Mouse (Mus musculus) MEL (cell line): ENCODE measurements around the gene Slc46a2. TPM values are rescaled to one million over a fixed set of nuclear protein-coding genes. Genes with fewer than 3 reads are reported as not detected.

Experiments
- DNase-seq: peaks from one replicate; pipeline ENCODE4 v3.0.0; 2011; ENCODE audit warnings: low read depth, low spot score
- H3K27ac ChIP-seq: 2 replicates; pipeline ENCODE4 v1.5.1; 2012; ENCODE audit warnings: low read depth, mild to moderate bottlenecking, control low read depth, low read length, moderate library complexity; ENCODE audit not compliant: control insufficient read depth
- H3K27me3 ChIP-seq, 2 experiments: fragments of 150-350 bp in 1 of 2; sonication (generic) in 1 of 2; 2 replicates each; pipeline ENCODE4 v1.6.1; 2012; ENCODE audit warnings: low read length in 2 of 2, mild to moderate bottlenecking in 2 of 2, improper control_type of control experiment in 1 of 2, moderate library complexity in 1 of 2; ENCODE audit not compliant: insufficient read depth in 2 of 2, control insufficient read depth in 1 of 2
- H3K36me3 ChIP-seq, 2 experiments: 2 replicates each; pipeline ENCODE4 v1.6.1; 2012 to 2014; ENCODE audit warnings: low read length in 2 of 2, improper control_type of control experiment in 1 of 2, inconsistent platforms in 1 of 2, mild to moderate bottlenecking in 1 of 2; ENCODE audit not compliant: insufficient read depth in 2 of 2, control insufficient read depth in 1 of 2
- H3K4me1 ChIP-seq, 2 experiments: fragments of 150-350 bp in 1 of 2; sonication (generic) in 1 of 2; 2 replicates each; pipeline ENCODE4 v1.6.1; 2012; ENCODE audit warnings: low read length in 2 of 2, improper control_type of control experiment in 1 of 2, mild to moderate bottlenecking in 1 of 2; ENCODE audit not compliant: insufficient read depth in 2 of 2, control insufficient read depth in 1 of 2
- H3K4me3 ChIP-seq, 2 experiments: fragments of 150-350 bp in 1 of 2; sonication (generic) in 1 of 2; 2 replicates each; pipeline ENCODE4 v1.5.1; 2012; ENCODE audit warnings: low read depth in 2 of 2, low read length in 2 of 2, mild to moderate bottlenecking in 2 of 2, moderate library complexity in 2 of 2, control low read depth in 1 of 2, improper control_type of control experiment in 1 of 2; ENCODE audit not compliant: control insufficient read depth in 1 of 2, insufficient read depth in 1 of 2
- H3K79me2 ChIP-seq: 2 replicates; pipeline ENCODE4 v1.6.1; 2012; ENCODE audit warnings: mild to moderate bottlenecking, low read length, moderate library complexity; ENCODE audit not compliant: control insufficient read depth, poor library complexity, insufficient read depth
- H3K9ac ChIP-seq: 2 replicates; pipeline ENCODE4 v1.6.1; 2012; ENCODE audit warnings: low read depth, mild to moderate bottlenecking, control low read depth, low read length, moderate library complexity; ENCODE audit not compliant: control insufficient read depth, poor library complexity, severe bottlenecking
- H3K9me3 ChIP-seq: fragments of 150-350 bp; sonication (generic); replicated peaks from 2 replicates; pipeline ENCODE4 v1.6.1; 2012; ENCODE audit warnings: mild to moderate bottlenecking, low read length, improper control_type of control experiment, moderate library complexity; ENCODE audit not compliant: insufficient read depth
- CHD1 ChIP-seq: IDR thresholded peaks from 2 replicates; pipeline ENCODE4 v1.6.1; 2012; ENCODE audit warnings: low read depth, mild to moderate bottlenecking, inconsistent platforms, low read length, improper control_type of control experiment
- CHD2 ChIP-seq: IDR thresholded peaks from 2 replicates; pipeline ENCODE4 v1.6.1; 2011; ENCODE audit warnings: low read length, improper control_type of control experiment
- CTCF ChIP-seq, 3 experiments: IDR thresholded peaks in 2 of 3; conservative IDR thresholded peaks in 1 of 3; 2 replicates each; pipeline ENCODE4 v1.5.1; 2011 to 2012; ENCODE audit warnings: low read length in 3 of 3, low read depth in 2 of 3, mild to moderate bottlenecking in 2 of 3, improper control_type of control experiment in 1 of 3, inconsistent platforms in 1 of 3, mixed read lengths in 1 of 3, moderate library complexity in 1 of 3; ENCODE audit not compliant: control insufficient read depth in 1 of 3, insufficient read depth in 1 of 3, poor library complexity in 1 of 3, severe bottlenecking in 1 of 3
- E2F4 ChIP-seq: IDR thresholded peaks from 2 replicates; pipeline ENCODE4 v1.6.1; 2011; ENCODE audit warnings: low read depth, low read length, improper control_type of control experiment, borderline replicate concordance
- EP300 ChIP-seq, 2 experiments: IDR thresholded peaks; 2 replicates each; pipeline ENCODE4 v1.6.1; 2011; ENCODE audit warnings: improper control_type of control experiment in 2 of 2, low read length in 2 of 2, low read depth in 1 of 2, mild to moderate bottlenecking in 1 of 2
- ETS1 ChIP-seq: IDR thresholded peaks from 2 replicates; pipeline ENCODE4 v1.6.1; 2012; ENCODE audit warnings: low read depth, mild to moderate bottlenecking, inconsistent platforms, low read length, improper control_type of control experiment, moderate library complexity
- GATA1 ChIP-seq: IDR thresholded peaks from 2 replicates; pipeline ENCODE4 v1.6.1; 2011; ENCODE audit warnings: low read depth, low read length, improper control_type of control experiment
- JUND ChIP-seq: IDR thresholded peaks from 2 replicates; pipeline ENCODE4 v1.6.1; 2011; ENCODE audit warnings: low read depth, mild to moderate bottlenecking, improper control_type of control experiment, low read length
- KAT2A ChIP-seq: conservative IDR thresholded peaks from 2 replicates; pipeline ENCODE4 v1.6.1; 2012; ENCODE audit warnings: low read depth, low read length, improper control_type of control experiment, inconsistent platforms
- MAFK ChIP-seq: IDR thresholded peaks from 2 replicates; pipeline ENCODE4 v1.6.1; 2011; ENCODE audit warnings: low read depth, mild to moderate bottlenecking, low read length, improper control_type of control experiment, borderline replicate concordance
- MAX ChIP-seq: IDR thresholded peaks from 2 replicates; pipeline ENCODE4 v1.6.1; 2011; ENCODE audit warnings: low read length, improper control_type of control experiment
- MAZ ChIP-seq: IDR thresholded peaks from 2 replicates; pipeline ENCODE4 v1.6.1; 2012; ENCODE audit warnings: low read depth, mild to moderate bottlenecking, inconsistent platforms, low read length, improper control_type of control experiment
- MEF2A ChIP-seq: IDR thresholded peaks from 2 replicates; pipeline ENCODE4 v1.6.1; 2014; ENCODE audit warnings: low read depth, mild to moderate bottlenecking, inconsistent platforms, low read length, improper control_type of control experiment; ENCODE audit not compliant: poor library complexity, insufficient replicate concordance, severe bottlenecking; ENCODE audit errors: extremely low read depth
- MYB ChIP-seq: IDR thresholded peaks from 2 replicates; pipeline ENCODE4 v1.6.1; 2011; ENCODE audit warnings: mild to moderate bottlenecking, low read depth, low read length, improper control_type of control experiment
- MYC ChIP-seq: IDR thresholded peaks from 2 replicates; pipeline ENCODE4 v1.6.1; 2011; ENCODE audit warnings: low read depth, mild to moderate bottlenecking, low read length, improper control_type of control experiment, moderate library complexity
- NELFE ChIP-seq: IDR thresholded peaks from 2 replicates; pipeline ENCODE4 v1.6.1; 2011; ENCODE audit warnings: low read depth, low read length, improper control_type of control experiment
- NRF1 ChIP-seq: IDR thresholded peaks from 2 replicates; pipeline ENCODE4 v1.6.1; 2014; ENCODE audit warnings: low read depth, mild to moderate bottlenecking, inconsistent platforms, low read length, improper control_type of control experiment, moderate library complexity; ENCODE audit not compliant: poor library complexity, insufficient read depth, severe bottlenecking
- POLR2A ChIP-seq, 2 experiments: IDR thresholded peaks; 2 replicates each; pipeline ENCODE4 v1.6.1; 2011 to 2012; ENCODE audit warnings: low read length in 2 of 2, mild to moderate bottlenecking in 2 of 2, control low read depth in 1 of 2, improper control_type of control experiment in 1 of 2, low read depth in 1 of 2, moderate library complexity in 1 of 2; ENCODE audit not compliant: control insufficient read depth in 1 of 2, insufficient read depth in 1 of 2, poor library complexity in 1 of 2
- POLR2AphosphoS5 ChIP-seq: IDR thresholded peaks from 2 replicates; pipeline ENCODE4 v1.6.1; 2012; ENCODE audit warnings: low read depth, borderline replicate concordance, mild to moderate bottlenecking, inconsistent platforms, low read length, moderate library complexity, mixed read lengths
- RAD21 ChIP-seq: IDR thresholded peaks from 2 replicates; pipeline ENCODE4 v1.6.1; 2011; ENCODE audit warnings: mild to moderate bottlenecking, low read depth, low read length, improper control_type of control experiment
- RCOR1 ChIP-seq: IDR thresholded peaks from 2 replicates; pipeline ENCODE4 v1.6.1; 2012; ENCODE audit warnings: low read depth, mild to moderate bottlenecking, inconsistent platforms, low read length, improper control_type of control experiment
- SIN3A ChIP-seq: IDR thresholded peaks from 2 replicates; pipeline ENCODE4 v1.6.1; 2012; ENCODE audit warnings: low read length, improper control_type of control experiment, inconsistent platforms
- TAL1 ChIP-seq: IDR thresholded peaks from 2 replicates; pipeline ENCODE4 v1.6.1; 2012; ENCODE audit warnings: mild to moderate bottlenecking, inconsistent platforms, low read length, moderate library complexity, mixed read lengths
- TCF12 ChIP-seq: IDR thresholded peaks from 2 replicates; pipeline ENCODE4 v1.6.1; 2014; ENCODE audit warnings: low read depth, mild to moderate bottlenecking, inconsistent platforms, low read length, improper control_type of control experiment, moderate library complexity
- USF1 ChIP-seq: IDR thresholded peaks from 2 replicates; pipeline ENCODE4 v1.6.1; 2014; ENCODE audit warnings: low read depth, mild to moderate bottlenecking, inconsistent platforms, low read length, improper control_type of control experiment, moderate library complexity
- ZKSCAN1 ChIP-seq: IDR thresholded peaks from 2 replicates; pipeline ENCODE4 v1.6.1; 2012; ENCODE audit warnings: low read depth, mild to moderate bottlenecking, inconsistent platforms, low read length, improper control_type of control experiment, moderate library complexity
- polyA plus RNA-seq, 2 experiments: library from polyadenylated mRNA; stranded (reverse) in 1 of 2; unstranded in 1 of 2; fragments of >175 nt in 1 of 2; fragments of >200 nt in 1 of 2; gene quantifications; 2 replicates each; pipeline versions ENCODE4 v1.2.1 to v1.2.4; 2012; ENCODE audit warnings: low replicate concordance in 2 of 2, low read depth in 1 of 2; ENCODE audit not compliant: insufficient read length in 2 of 2, insufficient read depth in 1 of 2, missing spikeins in 1 of 2
- total RNA-seq: library from RNA; depleted of rRNA; stranded (reverse); fragments of 300-350 nt; gene quantifications from 2 replicates; pipeline ENCODE4 v1.2.3, GENCODE M21; 2012

Slc46a2 gene
- total and polyA plus RNA-seq, 3 experiments = not detected

GRCm38 (mm10) chr4:59898521-59898919, 16.3 kb downstream of the Slc46a2 start:
- Histone ChIP-seq H3K27ac (no peak overlapping the region), H3K36me3 (peaks cover 0 to 6% of the 10 kb centered on the region in 2 experiments; a peak in 3 of 4 replicates)

GRCm38 (mm10) chr4:59897814-59898520, 16.9 kb downstream of the Slc46a2 start:
- TF ChIP-seq MAX = no peak
- no peak for TF ChIP-seq CTCF (IDR thresholded peaks at IDR 0.05 in 2 of 3, conservative IDR thresholded peaks at IDR 0.05 in 1 of 3; ENCODE audit: control insufficient read depth in 1 of 3, insufficient read depth in 1 of 3, low read depth in 2 of 3, low read length in 3 of 3, poor library complexity in 1 of 3, severe bottlenecking in 1 of 3)
- TF ChIP-seq KAT2A = no peak
- TF ChIP-seq RAD21 = no peak
- no peak for TF ChIP-seq NELFE
- no peak for TF ChIP-seq USF1
- no peak for TF ChIP-seq E2F4
- no peak for TF ChIP-seq TAL1
- no peak for TF ChIP-seq POLR2AphosphoS5
- no peak for TF ChIP-seq MAFK
- TF ChIP-seq MEF2A = no peak
- no peak for TF ChIP-seq ZKSCAN1
- TF ChIP-seq CHD1 = no peak
- no peak for TF ChIP-seq SIN3A
- no peak for TF ChIP-seq MYB
- TF ChIP-seq NRF1 = no peak
- TF ChIP-seq EP300 (IDR thresholded peaks at IDR 0.05; ENCODE audit: low read depth in 1 of 2, low read length in 2 of 2) = no peak
- no peak for TF ChIP-seq CHD2
- no peak for TF ChIP-seq RCOR1
- Histone ChIP-seq H3K27me3 (no peaks in the 10 kb centered on the region), H3K36me3 (peaks cover 0 to 6% of the 10 kb centered on the region in 2 experiments; a peak in 3 of 4 replicates), H3K4me1 (peaks cover 6 to 19% of the 10 kb centered on the region in 2 experiments), H3K9ac (no peak overlapping the region), H3K4me3 (no peak overlapping the region), H3K27ac (no peak overlapping the region), H3K9me3 (no peaks in the 10 kb centered on the region), H3K79me2 (no peaks in the 10 kb centered on the region)
- no peak for DNase-seq

More at GRCm38 (mm10) chr4:59898521-59898919, 16.3 kb downstream of the Slc46a2 start:
- Histone ChIP-seq H3K79me2 (no peaks in the 10 kb centered on the region), H3K9ac (no peak overlapping the region), H3K27me3 (no peaks in the 10 kb centered on the region), H3K9me3 (no peaks in the 10 kb centered on the region), H3K4me1 (peaks cover 6 to 19% of the 10 kb centered on the region in 2 experiments), H3K4me3 (no peak overlapping the region)
- DNase-seq = no peak
- TF ChIP-seq TCF12 = no peak
- no peak for TF ChIP-seq ETS1
- no peak for TF ChIP-seq JUND
- no peak for TF ChIP-seq KAT2A
- no peak for TF ChIP-seq GATA1
- TF ChIP-seq CHD2 = no peak
- TF ChIP-seq MYC = no peak
- TF ChIP-seq MAZ = no peak
- no peak for TF ChIP-seq POLR2A (IDR thresholded peaks at IDR 0.05; ENCODE audit: control insufficient read depth in 1 of 2, insufficient read depth in 1 of 2, low read depth in 1 of 2, low read length in 2 of 2, poor library complexity in 1 of 2)
